Mouse (Mus musculus) urinary bladder, postnatal 36 days (tissue): ENCODE data around the gene Zfp541.
A peak's percentile ranks its signal among the peaks of the same experiment; 100 is the strongest.

Experiments
- DNase-seq, 2 experiments: peaks; one replicate each; pipeline ENCODE4 v3.0.0; 2022; ENCODE audit warnings: low spot score in 2 of 2, mixed read lengths in 1 of 2

Zfp541 gene

DNA sequence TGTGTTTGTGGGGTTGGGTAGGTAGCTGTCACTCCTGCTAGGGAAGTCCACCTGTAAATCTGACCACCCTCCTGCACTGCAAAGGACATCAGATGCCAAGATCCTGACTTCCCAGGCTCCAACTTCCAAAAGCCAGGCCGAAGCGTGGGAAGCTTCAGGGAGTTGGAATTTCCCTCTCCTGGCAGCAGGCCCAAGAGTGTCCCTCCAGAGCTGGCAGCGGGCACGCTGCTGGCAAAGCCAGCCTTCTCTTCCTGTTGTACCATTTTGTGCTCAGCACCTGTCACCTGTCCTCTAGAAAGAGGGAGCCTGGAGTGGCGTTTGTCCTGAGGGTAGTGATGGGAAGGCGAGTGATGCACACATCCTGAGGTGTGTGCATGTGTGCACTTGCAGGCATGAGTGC, 66.7 kb downstream of the Zfp541 start:
- DNase-seq, result no peak

DNA sequence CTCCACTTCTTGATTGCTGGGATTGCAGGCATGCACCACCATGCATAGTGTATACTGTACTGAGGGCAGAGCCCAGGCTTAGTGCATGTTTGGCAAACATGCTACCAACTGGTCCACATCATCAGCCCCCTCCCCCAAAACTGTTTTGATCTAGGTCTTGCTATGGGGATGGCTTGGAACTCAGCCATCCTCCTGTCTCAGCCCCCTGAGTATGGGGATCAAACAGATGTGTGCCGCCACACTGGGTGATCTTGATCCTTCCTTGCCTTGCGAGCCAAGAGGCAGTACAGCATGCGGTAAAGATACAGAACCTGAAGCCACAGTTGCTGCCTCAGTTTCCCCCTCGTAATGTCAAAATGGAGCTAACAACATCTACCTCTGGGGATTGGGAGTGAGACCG, 67.3 kb downstream of the Zfp541 start:
- DNase-seq, result no peak

DNA sequence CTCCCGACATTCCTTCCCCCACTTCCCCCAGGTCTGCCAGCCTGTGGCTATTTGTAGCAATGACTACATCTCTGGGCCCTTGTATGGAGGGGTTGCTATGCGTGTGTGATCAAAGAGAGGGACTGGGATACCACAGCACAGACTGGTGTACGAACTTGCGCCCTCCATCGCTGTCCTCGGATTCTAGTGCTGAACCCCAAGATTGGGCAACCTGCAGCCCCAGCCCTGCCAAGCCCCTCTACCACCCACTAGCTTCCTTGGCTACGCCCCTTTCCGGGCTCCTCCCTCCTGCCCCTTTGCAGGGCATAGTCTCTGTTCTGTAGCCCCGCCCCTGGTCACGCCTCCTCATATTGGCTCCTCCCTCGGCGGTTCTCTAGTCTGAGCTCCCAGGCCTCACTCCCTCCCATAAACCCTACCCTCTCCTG, 67.8 kb downstream of the Zfp541 start, which contains the start of gene Slc8a2:
TSS of gene Slc8a2 (plus strand) at position 406 of the 425 bp plus-strand sequence.
- peak; percentile 32 to 58 for DNase-seq

DNA sequence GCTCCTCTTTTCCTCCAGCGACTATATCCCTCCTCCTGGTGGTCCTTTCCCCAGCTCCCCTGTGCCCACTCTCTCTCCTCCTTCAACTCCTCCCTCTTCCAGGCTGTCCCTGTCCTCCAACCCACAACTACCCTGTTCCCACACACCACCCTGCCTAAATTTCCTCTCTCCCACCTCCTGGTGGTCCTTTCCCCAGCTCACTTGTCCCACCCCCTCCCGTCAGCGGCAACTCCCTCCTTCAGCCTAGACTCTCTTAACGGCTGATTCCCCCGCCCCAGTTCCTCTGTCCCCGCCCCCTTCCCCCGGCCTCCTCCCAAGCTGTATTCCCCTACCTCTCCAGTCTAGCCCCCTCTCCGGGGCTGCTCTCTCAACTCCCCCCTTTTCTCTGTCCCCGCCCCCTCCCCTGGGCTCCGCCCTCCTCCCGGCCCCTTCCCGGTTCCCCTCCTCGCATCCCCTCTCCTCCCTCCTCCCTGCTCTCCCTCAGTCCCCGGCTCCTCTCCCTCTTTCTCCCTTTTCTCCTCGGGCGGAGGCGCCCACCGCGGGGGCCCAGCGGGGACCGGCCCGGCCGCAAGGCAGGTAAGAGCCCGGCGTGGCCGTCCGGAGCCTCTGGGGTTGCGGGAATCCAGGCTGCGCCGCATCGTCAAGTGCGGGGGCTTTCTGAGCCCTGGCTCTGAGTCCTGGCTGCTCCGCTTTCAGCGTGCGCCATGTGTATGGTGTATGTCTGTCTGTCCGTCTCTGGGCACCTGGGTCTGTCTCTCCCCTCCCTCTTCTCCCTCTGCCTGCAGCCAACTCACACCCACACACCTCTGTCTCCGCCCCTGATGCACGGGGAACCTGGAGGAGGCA, 68.5 kb downstream of the Zfp541 start:
- no peak for DNase-seq

DNA sequence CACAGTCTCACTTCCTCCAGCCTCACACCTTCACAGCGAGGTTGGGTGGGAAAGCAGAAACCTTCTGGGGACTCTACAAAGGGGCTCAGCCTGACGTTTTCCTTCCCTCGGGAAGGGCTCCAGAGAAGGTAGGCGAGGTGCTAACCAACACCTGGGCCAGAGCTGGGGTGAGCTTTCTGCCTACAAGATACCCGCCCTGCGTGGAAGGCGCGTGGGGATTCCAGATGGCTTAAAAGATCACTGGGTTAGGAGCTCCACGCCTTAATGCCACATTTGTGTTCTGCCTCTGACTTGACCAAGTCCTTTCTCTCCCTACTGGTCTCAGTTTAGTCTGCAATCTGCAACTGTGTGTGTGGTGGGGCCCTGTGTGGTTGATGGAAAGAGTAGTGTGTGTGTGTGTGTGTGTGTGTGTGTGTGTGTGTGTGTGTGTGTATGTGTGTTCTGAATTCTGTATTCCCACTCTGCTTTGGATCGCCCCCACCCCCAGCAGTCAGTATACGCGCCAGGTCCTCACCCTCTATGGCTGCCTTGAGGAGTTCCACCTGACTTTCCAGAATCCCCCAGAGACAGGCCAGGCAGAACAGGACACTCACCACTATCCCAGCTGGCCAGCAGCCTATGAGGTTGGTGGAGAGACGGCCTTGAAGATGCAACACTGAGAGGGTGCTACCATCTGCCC, 69.5 kb downstream of the Zfp541 start:
- no peak for DNase-seq

DNA sequence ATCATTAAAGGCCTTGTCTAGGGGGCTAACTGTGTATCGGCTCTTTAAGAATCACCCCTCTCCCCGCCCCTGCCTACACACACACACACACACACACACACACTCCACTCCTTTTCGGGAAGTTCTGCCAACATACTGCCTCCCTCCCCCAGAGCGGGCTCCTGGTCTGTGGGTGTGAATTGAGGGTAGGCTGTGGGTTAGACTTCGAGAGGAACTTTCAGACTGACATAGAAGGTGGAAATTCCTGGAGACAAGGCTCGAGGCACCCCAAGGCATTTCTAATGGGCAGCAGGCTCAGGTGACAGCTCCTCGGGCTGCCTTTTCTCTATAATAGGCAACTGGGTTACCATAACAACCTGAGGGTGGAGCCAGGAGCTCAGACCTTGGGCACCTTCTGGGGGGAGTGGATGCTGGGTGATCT, 70.6 kb downstream of the Zfp541 start:
- DNase-seq, result no peak

DNA sequence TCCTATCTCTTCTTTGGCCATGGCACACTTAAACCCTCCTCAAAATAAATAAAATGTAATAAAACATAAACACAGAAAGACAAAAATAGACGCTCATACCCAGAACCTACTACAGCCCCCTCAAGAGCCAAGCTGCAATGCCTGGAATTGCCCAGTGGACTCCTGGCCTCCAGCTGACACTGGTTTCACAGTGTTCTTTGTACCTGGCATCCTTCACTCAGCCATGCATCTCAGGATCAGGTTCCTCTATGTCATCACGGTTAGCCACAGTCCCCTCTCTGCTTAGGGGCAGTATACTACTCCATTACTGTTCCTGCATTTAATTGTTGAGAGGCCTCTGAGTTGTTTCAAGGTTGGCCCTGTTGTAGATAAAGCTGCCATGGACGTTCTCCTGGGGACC, 71.3 kb downstream of the Zfp541 start:
- no peak for DNase-seq

DNA sequence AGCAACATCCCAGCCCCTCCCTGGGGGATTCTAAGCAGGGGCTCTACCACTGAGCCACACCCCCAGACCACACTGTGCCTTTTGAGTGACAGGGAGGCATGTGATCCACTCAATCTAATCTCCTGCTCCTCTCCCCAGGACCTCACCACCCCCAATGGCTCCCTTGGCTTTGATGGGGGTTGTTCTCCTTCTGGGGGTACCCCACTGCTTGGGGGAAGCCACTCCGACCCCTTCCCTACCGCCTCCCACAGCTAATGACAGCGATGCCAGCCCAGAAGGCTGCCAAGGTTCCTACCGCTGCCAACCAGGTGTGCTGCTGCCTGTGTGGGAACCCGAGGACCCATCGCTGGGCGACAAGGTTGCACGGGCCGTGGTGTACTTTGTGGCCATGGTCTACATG, 72.1 kb downstream of the Zfp541 start:
- no peak for DNase-seq

DNA sequence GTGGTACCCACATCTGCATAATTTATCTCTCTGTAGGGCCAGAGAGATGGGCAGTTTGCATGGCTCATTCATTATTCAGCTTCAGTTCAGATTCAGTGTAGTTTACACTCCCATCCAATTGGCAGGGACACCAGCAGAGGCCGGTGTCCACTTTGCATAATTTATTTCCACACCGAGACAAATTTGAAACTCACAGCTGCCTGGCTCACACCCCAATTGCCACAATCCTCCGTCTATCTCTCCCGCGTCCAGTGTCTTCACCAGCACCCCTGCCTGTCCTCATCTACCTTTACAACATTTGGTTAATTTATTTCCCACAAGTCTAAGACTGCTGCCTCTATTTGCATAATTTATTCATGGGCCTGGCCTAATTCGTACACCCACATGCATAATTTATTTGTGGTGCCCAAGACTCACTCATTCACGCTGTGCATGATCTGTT, 73.4 kb downstream of the Zfp541 start:
- no peak for DNase-seq
